Mouse (Mus musculus): ENCODE data around the gene Gm49321. TPM values are rescaled to one million over a fixed set of nuclear protein-coding genes. Genes with fewer than 3 reads are reported as not detected.

The Gm49321 gene
- polyA plus RNA-seq, 1 experiment from 2014 or later: 16.6 TPM

Other genes starting within 250 kb of the Gm49321 start
- gene Hif1a, start 36.3 kb upstream of the Gm49321 start, polyA plus RNA-seq (2016; fragmentation: Nextera tagmentation; extraction: Ambion mirVana): 119 and 121 TPM in 2 replicates
- 23.6 and 25.2 TPM in 2 replicates for gene Snapc1, start 26.8 kb downstream of the Gm49321 start, polyA plus RNA-seq (2016; fragmentation: Nextera tagmentation; extraction: Ambion mirVana)
- 7.7 and 9.6 TPM in 2 replicates for gene Syt16, start 60.0 kb downstream of the Gm49321 start, polyA plus RNA-seq (2016; fragmentation: Nextera tagmentation; extraction: Ambion mirVana)